Mouse (Mus musculus): ENCODE data around the gene Lpar1. TPM values are rescaled to one million over a fixed set of nuclear protein-coding genes. Genes with fewer than 3 reads are reported as not detected.

The Lpar1 gene
- polyA plus RNA-seq (2017; shearing (Covaris generic)) = not detected

GRCm38 (mm10) chr4:58553631-58554358, at the start of gene Lpar1:
Lpar1 (minus strand) TSS chr4:58553898.

Other genes with a start within 250 kb of the Lpar1 start
- gene Olfr267, start 233.8 kb upstream of the Lpar1 start, polyA plus RNA-seq (2017; shearing (Covaris generic)) = not detected

All from CD4-positive, CD25-positive, alpha-beta regulatory T cell, adult 9 weeks (primary cell).